ENCODE assay signal across 8 mouse cellular contexts in genomic region chr19:5058801-5059771, GRCm38 (mm10). TPM values are rescaled to one million over a fixed set of nuclear protein-coding genes. Genes with fewer than 3 reads are reported as not detected.
DNase-seq lines count a peak whose midpoint lies in the region; ATAC-seq lines count a peak whose summit lies in the region.

No protein-coding gene starts in this region.

- no peak for ATAC-seq in megakaryocyte, adult 5-6 weeks (ENCODE audit: poor library complexity, severe bottlenecking)
- no peak for ATAC-seq in forebrain, embryonic 12.5 days (ENCODE audit: low FRiP score)
- no peak for ATAC-seq in neural tube, embryonic 13.5 days (ENCODE audit: low read depth)

- H3K27ac ChIP-seq in forebrain, embryonic 12.5 days, result no peak overlapping the region
- H3K27ac ChIP-seq in neural tube, embryonic 13.5 days (replicated peaks), result no peak overlapping the region

- no peaks in the 10 kb centered on the region for H3K9me3 ChIP-seq in megakaryocyte, embryonic 14.5 days
- no peaks in the 10 kb centered on the region for H3K9me3 ChIP-seq in forebrain, embryonic 12.5 days
- no peaks in the 10 kb centered on the region for H3K9me3 ChIP-seq in neural tube, embryonic 13.5 days

- no peak overlapping the region for H3K4me2 ChIP-seq in forebrain, embryonic 12.5 days
- no peak overlapping the region for H3K4me2 ChIP-seq in neural tube, embryonic 13.5 days

- H3K4me1 ChIP-seq in megakaryocyte, embryonic 14.5 days, result peaks cover 54% of the 10 kb centered on the region
- H3K4me1 ChIP-seq in forebrain, embryonic 12.5 days, result peaks cover 39% of the 10 kb centered on the region
- H3K4me1 ChIP-seq in neural tube, embryonic 13.5 days (replicated peaks), result peaks cover 31% of the 10 kb centered on the region

- peaks cover 25% of the 10 kb centered on the region for H3K27me3 ChIP-seq in megakaryocyte, embryonic 14.5 days (replicated peaks)
- H3K27me3 ChIP-seq in forebrain, embryonic 12.5 days, result peaks cover 23% of the 10 kb centered on the region
- peaks cover 16% of the 10 kb centered on the region; the same call in 1 of the 2 replicates for H3K27me3 ChIP-seq in neural tube, embryonic 13.5 days

- H3K4me3 ChIP-seq in megakaryocyte, embryonic 14.5 days (replicated peaks), result peak overlapping the region; percentile 13
- no peak overlapping the region; the same call in 1 of the 2 replicates for H3K4me3 ChIP-seq in forebrain, embryonic 12.5 days (replicated peaks)
- no peak overlapping the region for H3K4me3 ChIP-seq in neural tube, embryonic 13.5 days

- H3K9ac ChIP-seq in forebrain, embryonic 12.5 days, result peak overlapping the region; percentile 25; the same call in 1 of the 2 replicates
- H3K9ac ChIP-seq in neural tube, embryonic 13.5 days, result peak overlapping the region; percentile 26; the same call in 1 of the 2 replicates

- H3K36me3 ChIP-seq in megakaryocyte, embryonic 14.5 days (replicated peaks; ENCODE audit: low read length), result no peaks in the 10 kb centered on the region
- H3K36me3 ChIP-seq in forebrain, embryonic 12.5 days (replicated peaks), result no peaks in the 10 kb centered on the region
- no peaks in the 10 kb centered on the region for H3K36me3 ChIP-seq in neural tube, embryonic 13.5 days

- 10% methylated on average over 10 of the region's 10 CpGs for WGBS in forebrain, embryonic 12.5 days
- 21% methylated on average over 10 of the region's 10 CpGs for WGBS in neural tube, embryonic 13.5 days

- DNase-seq in kidney, postnatal 14 days, result peak; percentile 52
- DNase-seq in adrenal gland, postnatal 14 days, result no peak
- DNase-seq in frontal cortex, postnatal 36 days (ENCODE audit: low spot score in 2 of 2), result no peak
- DNase-seq in right cerebral cortex, postnatal 14 days, result no peak

RNA-seq across cellular contexts. Expression of gene Cd248, which starts 8.8 kb away (rescaled TPM):
- polyA plus RNA-seq in megakaryocyte, embryonic 14.5 days (2012; ENCODE audit: insufficient read depth, low replicate concordance), result 0.74 and 1.3 TPM in 2 replicates
- 0.13 TPM in 1 of 2 replicates, not detected in the other for total RNA-seq in megakaryocyte, adult 5-6 weeks (2015)
- not detected in 2 replicates for total RNA-seq in megakaryocyte, adult 5-6 weeks (2017)
- polyA plus RNA-seq in forebrain, embryonic 12.5 days (2016; fragmentation: Nextera tagmentation; extraction: Ambion mirVana), result 16.4 and 17.1 TPM in 2 replicates
- polyA plus RNA-seq in neural tube, embryonic 13.5 days (2015; fragmentation: Nextera tagmentation; extraction: Ambion mirVana), result 26.3 and 28.2 TPM in 2 replicates
- total RNA-seq in adrenal gland, postnatal 14 days (2021), result 17.3 and 21.0 TPM in 2 replicates

RNA-seq across cellular contexts. Expression of gene Rin1, which starts 8.8 kb away (rescaled TPM):
- 0.47 TPM in 1 of 2 replicates, not detected in the other for polyA plus RNA-seq in megakaryocyte, embryonic 14.5 days (2012; ENCODE audit: insufficient read depth, low replicate concordance)
- 0.30 and 0.65 TPM in 2 replicates for total RNA-seq in megakaryocyte, adult 5-6 weeks (2015)
- 0.15 and 0.98 TPM in 2 replicates for total RNA-seq in megakaryocyte, adult 5-6 weeks (2017)
- 0.87 and 1.6 TPM in 2 replicates for polyA plus RNA-seq in forebrain, embryonic 12.5 days (2016; fragmentation: Nextera tagmentation; extraction: Ambion mirVana)
- polyA plus RNA-seq in neural tube, embryonic 13.5 days (2015; fragmentation: Nextera tagmentation; extraction: Ambion mirVana), result 1.4 TPM in 2 replicates
- 3.0 and 3.9 TPM in 2 replicates for total RNA-seq in adrenal gland, postnatal 14 days (2021)

RNA-seq across cellular contexts. Expression of gene Brms1, which starts 17.9 kb away (rescaled TPM):
- 82.3 and 110 TPM in 2 replicates for polyA plus RNA-seq in megakaryocyte, embryonic 14.5 days (2012; ENCODE audit: insufficient read depth, low replicate concordance)
- total RNA-seq in megakaryocyte, adult 5-6 weeks (2015), result 16.5 and 22.4 TPM in 2 replicates
- 28.5 and 30.4 TPM in 2 replicates for total RNA-seq in megakaryocyte, adult 5-6 weeks (2017)
- 57.5 and 60.3 TPM in 2 replicates for polyA plus RNA-seq in forebrain, embryonic 12.5 days (2016; fragmentation: Nextera tagmentation; extraction: Ambion mirVana)
- polyA plus RNA-seq in neural tube, embryonic 13.5 days (2015; fragmentation: Nextera tagmentation; extraction: Ambion mirVana), result 43.5 and 51.7 TPM in 2 replicates
- total RNA-seq in adrenal gland, postnatal 14 days (2021), result 23.9 and 26.3 TPM in 2 replicates

RNA-seq across cellular contexts. Expression of gene AC124502.3, which starts 20.4 kb away (rescaled TPM):
- polyA plus RNA-seq in megakaryocyte, embryonic 14.5 days (2012; ENCODE audit: insufficient read depth, low replicate concordance), result not detected in 2 replicates
- total RNA-seq in megakaryocyte, adult 5-6 weeks (2015), result 7.0 and 7.2 TPM in 2 replicates
- total RNA-seq in megakaryocyte, adult 5-6 weeks (2017), result 3.5 and 4.6 TPM in 2 replicates
- polyA plus RNA-seq in forebrain, embryonic 12.5 days (2016; fragmentation: Nextera tagmentation; extraction: Ambion mirVana), result 2.5 and 3.4 TPM in 2 replicates
- 3.1 and 5.1 TPM in 2 replicates for polyA plus RNA-seq in neural tube, embryonic 13.5 days (2015; fragmentation: Nextera tagmentation; extraction: Ambion mirVana)
- 0.56 and 1.5 TPM in 2 replicates for total RNA-seq in adrenal gland, postnatal 14 days (2021)

RNA-seq across cellular contexts. Expression of gene B4gat1, which starts 20.5 kb away (rescaled TPM):
- 1.3 and 2.0 TPM in 2 replicates for polyA plus RNA-seq in megakaryocyte, embryonic 14.5 days (2012; ENCODE audit: insufficient read depth, low replicate concordance)
- not detected in 2 replicates for total RNA-seq in megakaryocyte, adult 5-6 weeks (2015)
- total RNA-seq in megakaryocyte, adult 5-6 weeks (2017), result 0.62 and 2.2 TPM in 2 replicates
- polyA plus RNA-seq in forebrain, embryonic 12.5 days (2016; fragmentation: Nextera tagmentation; extraction: Ambion mirVana), result 37.6 and 37.9 TPM in 2 replicates
- 61.1 and 64.5 TPM in 2 replicates for polyA plus RNA-seq in neural tube, embryonic 13.5 days (2015; fragmentation: Nextera tagmentation; extraction: Ambion mirVana)
- 28.2 and 29.4 TPM in 2 replicates for total RNA-seq in adrenal gland, postnatal 14 days (2021)
